Mouse (Mus musculus) cortical plate, adult 2 months (tissue): Measurements from ENCODE around the gene Adamts7.

Experiments used
- CTCF ChIP-seq: fragments of 200-500 bp; IDR thresholded peaks from 2 replicates; pipeline ENCODE4 v1.5.1; 2011; ENCODE audit warnings: mild to moderate bottlenecking, control low read depth, low read length; ENCODE audit not compliant: insufficient read depth; ENCODE audit errors: extremely low read depth
- POLR2A ChIP-seq: fragments of 200-500 bp; IDR thresholded peaks from 2 replicates; pipeline ENCODE4 v1.6.1; 2011; ENCODE audit warnings: mild to moderate bottlenecking, low read length, control low read depth; ENCODE audit not compliant: insufficient read depth; ENCODE audit errors: extremely low read depth

GRCm38 (mm10) chr9:90245781-90246180 is 82.9 kb downstream of the Adamts7 start:
- TF ChIP-seq POLR2A (no peak), CTCF (no peak)
